Mouse (Mus musculus) ES-Bruce4 (cell line): Measurements from ENCODE around the gene Fgfr2.

Source experiments
- CTCF ChIP-seq: IDR thresholded peaks from one replicate; pipeline ENCODE4 v1.8.1; 2011; ENCODE audit warnings: low read depth, low read length
- POLR2A ChIP-seq: IDR thresholded peaks from one replicate; pipeline ENCODE4 v1.8.1; 2011; ENCODE audit warnings: low read length; ENCODE audit not compliant: insufficient read depth

- TF ChIP-seq POLR2A (no peak), CTCF (no peak)
Observed at GRCm38 (mm10) chr7:131327054-131327453, 1796.1 kb downstream of the Fgfr2 start.
